In genomic region chr8:123978926-123979325, GRCm38 (mm10) we compare ENCODE assay signal across 12 mouse cellular contexts. TPM values are rescaled to one million over a fixed set of nuclear protein-coding genes. Genes with fewer than 3 reads are reported as not detected.
A peak's percentile ranks its signal among the peaks of the same experiment; 100 is the strongest.
DNase-seq lines count a peak whose midpoint lies in the region; ATAC-seq lines count a peak whose summit lies in the region.
"Had no signal": no experiment of that assay in that cellular context is flagged by ENCODE, and none has a peak within 500 bp of the region (broad histone marks: within the 10 kb centered on the region; RNA-seq: fewer than 3 reads in every experiment).

No protein-coding gene starts in this region.

- H3K9me3 ChIP-seq in kidney, embryonic 15.5 days (replicated peaks) = no peaks in the 10 kb centered on the region
- no peaks in the 10 kb centered on the region; the same call in 1 of the 2 replicates for H3K9me3 ChIP-seq in erythroblast, embryonic 14.5 days (ENCODE audit: control insufficient read depth, low read length)
- H3K9me3 ChIP-seq: neural tube, embryonic 13.5 days had no signal

- H3K4me2 ChIP-seq in kidney, embryonic 15.5 days = no peak overlapping the region; the same call in 1 of the 2 replicates
- H3K4me2 ChIP-seq: midbrain, embryonic 11.5 days; neural tube, embryonic 13.5 days had no signal

- DNase-seq in kidney, postnatal 25 days = no peak
- peak; percentile 65 for DNase-seq in c-Kit-negative CD71-positive TER-119-positive erythroid progenitor cells, embryonic 14.5 days (ENCODE audit: low read depth, low spot score)
- no peak for DNase-seq in kidney, postnatal 36 days
- DNase-seq in gastrocnemius, postnatal 4 days (ENCODE audit: low spot score in 2 of 2) = no peak
- no peak for DNase-seq in urinary bladder, postnatal 10 days (ENCODE audit: low spot score)
- DNase-seq: adrenal gland, postnatal 10 days; right cerebral cortex, postnatal 4 days had no signal

- ATAC-seq in kidney, embryonic 15.5 days (replicated peaks; ENCODE audit: low FRiP score) = peak; percentile 40; the same call in 1 of the 2 replicates
- peak; percentile 88 for ATAC-seq in megakaryocyte-erythroid progenitor cell, adult 5-6 weeks (replicated peaks; ENCODE audit: low FRiP score, low TSS enrichment, poor library complexity, severe bottlenecking)

- peaks cover 34% of the 10 kb centered on the region for H3K4me1 ChIP-seq in kidney, embryonic 15.5 days
- H3K4me1 ChIP-seq in erythroblast, embryonic 14.5 days (ENCODE audit: control insufficient read depth) = peaks cover 59% of the 10 kb centered on the region

- no peak overlapping the region for H3K4me3 ChIP-seq in kidney, embryonic 15.5 days (replicated peaks)
- peak overlapping the region; percentile 74 for H3K4me3 ChIP-seq in erythroblast, embryonic 14.5 days (replicated peaks)
- H3K4me3 ChIP-seq: neural tube, embryonic 13.5 days had no signal

- no peaks in the 10 kb centered on the region for H3K36me3 ChIP-seq in kidney, embryonic 15.5 days
- H3K36me3 ChIP-seq in erythroblast, embryonic 14.5 days (ENCODE audit: control insufficient read depth) = peaks cover 91% of the 10 kb centered on the region
- H3K36me3 ChIP-seq: neural tube, embryonic 13.5 days had no signal

- no peak overlapping the region for H3K9ac ChIP-seq in kidney, embryonic 15.5 days
- H3K9ac ChIP-seq: neural tube, embryonic 13.5 days had no signal

- 70% methylated on average over 8 of the region's 8 CpGs for WGBS in kidney, embryonic 15.5 days

- H3K27ac ChIP-seq in kidney, embryonic 15.5 days = peak overlapping the region; percentile 51; the same call in 1 of the 2 replicates
- H3K27ac ChIP-seq: neural tube, embryonic 13.5 days had no signal

- H3K27me3 ChIP-seq in kidney, embryonic 15.5 days = no peaks in the 10 kb centered on the region
- H3K27me3 ChIP-seq in erythroblast, embryonic 14.5 days (ENCODE audit: control insufficient read depth) = no peaks in the 10 kb centered on the region
- H3K27me3 ChIP-seq: neural tube, embryonic 13.5 days had no signal

RNA-seq across cellular contexts. Expression of gene Abcb10, which starts 4.0 kb away (rescaled TPM):
- polyA plus RNA-seq in kidney, embryonic 15.5 days (2015; fragmentation: Nextera tagmentation; extraction: Ambion mirVana) = 15.5 and 17.1 TPM in 2 replicates
- 12.9 and 15.2 TPM in 2 replicates for polyA plus RNA-seq in erythroblast, embryonic 14.5 days (2012)
- 45.7 and 47.9 TPM in 2 replicates for total RNA-seq in megakaryocyte-erythroid progenitor cell, adult 5-6 weeks (2014; fragmentation: Nextera tagmentation)
- 23.8 and 39.0 TPM in 2 replicates for total RNA-seq in megakaryocyte-erythroid progenitor cell, adult 5-6 weeks (2017)
- total RNA-seq in gastrocnemius, postnatal 4 days (2021) = 10 to 100 TPM; 14.0 to 15.5 TPM

RNA-seq across cellular contexts. Expression of gene Nup133, which starts 29.9 kb away (rescaled TPM):
- 43.1 and 45.3 TPM in 2 replicates for polyA plus RNA-seq in kidney, embryonic 15.5 days (2015; fragmentation: Nextera tagmentation; extraction: Ambion mirVana)
- 0.49 and 0.92 TPM in 2 replicates for polyA plus RNA-seq in erythroblast, embryonic 14.5 days (2012)
- total RNA-seq in megakaryocyte-erythroid progenitor cell, adult 5-6 weeks (2014; fragmentation: Nextera tagmentation) = 37.6 and 47.2 TPM in 2 replicates
- total RNA-seq in megakaryocyte-erythroid progenitor cell, adult 5-6 weeks (2017) = 35.7 and 36.3 TPM in 2 replicates
- total RNA-seq in gastrocnemius, postnatal 4 days (2021) = 10 to 100 TPM; 17.1 to 19.7 TPM

RNA-seq across cellular contexts. Expression of gene Taf5l, which starts 42.3 kb away (rescaled TPM):
- 39.4 and 40.9 TPM in 2 replicates for polyA plus RNA-seq in kidney, embryonic 15.5 days (2015; fragmentation: Nextera tagmentation; extraction: Ambion mirVana)
- polyA plus RNA-seq in erythroblast, embryonic 14.5 days (2012) = 1.8 TPM in 2 replicates
- total RNA-seq in megakaryocyte-erythroid progenitor cell, adult 5-6 weeks (2014; fragmentation: Nextera tagmentation) = 58.2 and 60.6 TPM in 2 replicates
- 34.3 and 52.8 TPM in 2 replicates for total RNA-seq in megakaryocyte-erythroid progenitor cell, adult 5-6 weeks (2017)
- total RNA-seq in gastrocnemius, postnatal 4 days (2021) = 10 to 100 TPM; 17.5 to 21.9 TPM

RNA-seq across cellular contexts. Expression of gene Urb2, which starts 42.4 kb away (rescaled TPM):
- polyA plus RNA-seq in kidney, embryonic 15.5 days (2015; fragmentation: Nextera tagmentation; extraction: Ambion mirVana) = 5.5 TPM in 2 replicates
- 0.09 and 0.17 TPM in 2 replicates for polyA plus RNA-seq in erythroblast, embryonic 14.5 days (2012)
- total RNA-seq in megakaryocyte-erythroid progenitor cell, adult 5-6 weeks (2014; fragmentation: Nextera tagmentation) = 25.4 and 36.2 TPM in 2 replicates
- 28.0 and 28.1 TPM in 2 replicates for total RNA-seq in megakaryocyte-erythroid progenitor cell, adult 5-6 weeks (2017)
- 10 to 100 TPM in 1 of 2 experiments, 1 to 10 TPM in 1; 9.8 to 10.5 TPM for total RNA-seq in gastrocnemius, postnatal 4 days (2021)
